Mouse (Mus musculus) heart, postnatal 4 days (tissue): ENCODE results near the gene Ppp1r12a. TPM values are rescaled to one million over a fixed set of nuclear protein-coding genes. Genes with fewer than 3 reads are reported as not detected.

Experiments used
- total RNA-seq, 2 experiments: library from RNA; stranded (reverse); gene quantifications; 2 replicates each; pipeline ENCODE4 v1.2.3; 2021

Ppp1r12a gene
- total RNA-seq, 2 experiments from 2014 or later, result 173 to 182 TPM

Other genes starting within 250 kb of the Ppp1r12a start
- 1 to 10 TPM; 6.9 to 7.0 TPM for gene Pawr, start 169.9 kb downstream of the Ppp1r12a start, total RNA-seq